Mouse (Mus musculus) kidney, adult 10 weeks (tissue): ENCODE data around the gene Lingo3. TPM values are rescaled to one million over a fixed set of nuclear protein-coding genes. Genes with fewer than 3 reads are reported as not detected.

ENCODE experiments used
- polyA plus RNA-seq: library from polyadenylated mRNA; stranded (reverse); fragments of 350-450 nt; fragmentation: Illumina TruSeq; extraction: RNeasy Lipid Tissue Mini Kit (QIAGEN cat#74804); gene quantifications from one replicate; pipeline ENCODE4 v1.2.3, GENCODE M21; 2014; ENCODE audit warnings: low read depth, low replicate concordance

Gene Lingo3
- polyA plus RNA-seq: not detected

GRCm38 (mm10) chr10:80843931-80844547 is at the start of gene Lingo3:
Gene Lingo3, minus strand, starts transcription at chr10:80844039.

GRCm38 (mm10) chr10:80871581-80871980 is 27.7 kb upstream of the Lingo3 start, which contains the start of gene Tmprss9:
Gene Tmprss9, plus strand, starts transcription at chr10:80871848.

GRCm38 (mm10) chr10:80854913-80855748 is 11.3 kb upstream of the Lingo3 start, which contains the start of the genes Lsm7 and Sppl2b:
Gene Lsm7, minus strand, starts transcription at chr10:80855209.
Gene Sppl2b, plus strand, starts transcription at chr10:80855275.

GRCm38 (mm10) chr10:80826151-80827062 is 17.4 kb downstream of the Lingo3 start, which contains the start of gene Oaz1:
Gene Oaz1, plus strand, starts transcription at chr10:80826656.

GRCm38 (mm10) chr10:80813366-80813765 is 30.5 kb downstream of the Lingo3 start, which contains the start of gene Jsrp1:
Gene Jsrp1, minus strand, starts transcription at chr10:80813498.

GRCm38 (mm10) chr10:80804916-80805315 is 38.9 kb downstream of the Lingo3 start, which contains the start of gene Amh:
Gene Amh, plus strand, starts transcription at chr10:80805243.

GRCm38 (mm10) chr10:80798150-80799006 is 45.5 kb downstream of the Lingo3 start, which contains the start of the genes Sf3a2 and Plekhj1:
Gene Sf3a2, plus strand, starts transcription at chr10:80798198.
Gene Plekhj1, minus strand, starts transcription at chr10:80798626.

Other genes with a start within 250 kb of the Lingo3 start
- 0.44 TPM for gene Scamp4, start 241.2 kb downstream of the Lingo3 start, polyA plus RNA-seq
- gene Adat3, start 241.2 kb downstream of the Lingo3 start, polyA plus RNA-seq: not detected
- not detected for gene Gm49322, start 238.0 kb downstream of the Lingo3 start, polyA plus RNA-seq
- 0.53 TPM for gene Csnk1g2, start 221.2 kb downstream of the Lingo3 start, polyA plus RNA-seq
- 0.36 TPM for gene Btbd2, start 187.0 kb downstream of the Lingo3 start, polyA plus RNA-seq
- gene Mknk2, start 165.9 kb downstream of the Lingo3 start, polyA plus RNA-seq: 1.8 TPM
- gene Mob3a, start 142.1 kb downstream of the Lingo3 start, polyA plus RNA-seq: 1.1 TPM
- 0.89 TPM for gene Izumo4, start 141.9 kb downstream of the Lingo3 start, polyA plus RNA-seq
- 7.2 TPM for gene Ap3d1, start 101.8 kb downstream of the Lingo3 start, polyA plus RNA-seq
- gene Dot1l, start 88.8 kb downstream of the Lingo3 start, polyA plus RNA-seq: 1.2 TPM
- gene Sf3a2, start 45.8 kb downstream of the Lingo3 start, polyA plus RNA-seq: 2.2 TPM
- 1.5 TPM for gene Plekhj1, start 45.4 kb downstream of the Lingo3 start, polyA plus RNA-seq
- not detected for gene Amh, start 38.8 kb downstream of the Lingo3 start, polyA plus RNA-seq
- gene Jsrp1, start 30.5 kb downstream of the Lingo3 start, polyA plus RNA-seq: not detected
- gene Oaz1, start 17.4 kb downstream of the Lingo3 start, polyA plus RNA-seq: 171 TPM
- gene Lsm7, start 11.2 kb upstream of the Lingo3 start, polyA plus RNA-seq: 3.3 TPM
- not detected for gene Sppl2b, start 11.2 kb upstream of the Lingo3 start, polyA plus RNA-seq
- not detected for gene Tmprss9, start 27.8 kb upstream of the Lingo3 start, polyA plus RNA-seq
- not detected for gene Timm13, start 56.9 kb upstream of the Lingo3 start, polyA plus RNA-seq
- 0.24 TPM for gene Lmnb2, start 74.2 kb upstream of the Lingo3 start, polyA plus RNA-seq
- 2.3 TPM for gene Gadd45b, start 86.0 kb upstream of the Lingo3 start, polyA plus RNA-seq
- 1.1 TPM for gene Gng7, start 170.9 kb upstream of the Lingo3 start, polyA plus RNA-seq
- not detected for gene Diras1, start 181.6 kb upstream of the Lingo3 start, polyA plus RNA-seq
- gene Slc39a3, start 193.4 kb upstream of the Lingo3 start, polyA plus RNA-seq: 0.28 TPM
- 0.61 TPM for gene Sgta, start 216.1 kb upstream of the Lingo3 start, polyA plus RNA-seq
- gene Thop1, start 226.0 kb upstream of the Lingo3 start, polyA plus RNA-seq: not detected